20 mouse cellular contexts compared by ENCODE assay signal in the genomic region with DNA sequence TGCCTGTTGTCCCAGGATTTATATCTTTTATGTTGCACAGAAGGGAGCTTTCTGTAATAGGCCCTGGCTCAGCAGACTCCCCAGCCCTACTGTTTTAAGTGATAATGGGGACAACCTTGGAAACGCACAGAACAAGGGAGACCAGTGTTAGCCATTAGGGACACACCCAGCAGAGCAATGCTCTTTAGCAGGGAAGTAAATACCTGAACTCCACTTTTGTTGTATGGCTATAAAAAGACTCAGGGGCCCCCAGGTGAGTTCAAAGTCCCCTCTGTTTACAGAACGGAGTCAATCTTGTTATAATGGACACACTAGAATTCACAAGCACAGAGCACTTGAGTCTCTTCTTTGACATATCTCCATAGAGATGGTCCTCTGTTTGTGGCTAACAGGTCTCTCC. TPM values are rescaled to one million over a fixed set of nuclear protein-coding genes. Genes with fewer than 3 reads are reported as not detected.
A peak's percentile ranks its signal among the peaks of the same experiment; 100 is the strongest.
DNase-seq lines count a peak whose midpoint lies in the region; ATAC-seq and TF ChIP-seq lines count a peak whose summit lies in the region.
"Had no signal": no experiment of that assay in that cellular context is flagged by ENCODE, and none has a peak within 500 bp of the region (broad histone marks: within the 10 kb centered on the region; RNA-seq: fewer than 3 reads in every experiment).

No protein-coding gene starts in this region.

- in situ Hi-C loops in ES-E14 (cut with MboI; ENCODE audit: low sequenced_read_pairs in 2 of 2, unreplicated experiment in 2 of 2) = no loop called here

- peak; percentile 74 for ATAC-seq in intestine, embryonic 14.5 days (replicated peaks; ENCODE audit: low FRiP score, low TSS enrichment, low read depth)
- peak; percentile 70 for ATAC-seq in stomach, embryonic 14.5 days (ENCODE audit: insufficient number of reproducible peaks, insufficient read depth, low FRiP score, low read depth)
- ATAC-seq in hindbrain, embryonic 11.5 days (ENCODE audit: low FRiP score) = no peak
- ATAC-seq in cerebellum, adult (ENCODE audit: insufficient number of reproducible peaks, low FRiP score, low TSS enrichment) = no peak
- no peak for ATAC-seq in forebrain, embryonic 14.5 days
- ATAC-seq: forebrain, embryonic 16.5 days; hindbrain, embryonic 16.5 days had no signal

- DNase-seq in ES-CJ7 (ENCODE audit: low read depth, low spot score) (peak; percentile 75), ES-E14 (ENCODE audit: low read depth, low spot score) (peak; percentile 61)
- no peak for DNase-seq in intestine, embryonic 14.5 days (ENCODE audit: low spot score)
- no peak for DNase-seq in hindbrain, embryonic 11.5 days (ENCODE audit: low spot score)
- no peak for DNase-seq in forebrain, embryonic 14.5 days (ENCODE audit: low spot score)
- no peak for DNase-seq in right cerebral cortex, postnatal 25 days
- DNase-seq: adrenal gland, adult 8-10 months; adrenal gland, postnatal 36 days; cerebellum, adult 11 months; cerebellum, adult 9-10 months; cerebellum, postnatal 25 days; gastrocnemius, postnatal 25 days; heart, postnatal 36 days had no signal

- no peak overlapping the region for H3K4me2 ChIP-seq in intestine, embryonic 14.5 days (ENCODE audit: low read length)
- no peak overlapping the region for H3K4me2 ChIP-seq in stomach, embryonic 14.5 days (replicated peaks; ENCODE audit: low read depth, low read length)
- no peak overlapping the region for H3K4me2 ChIP-seq in hindbrain, embryonic 11.5 days (replicated peaks; ENCODE audit: low read depth, low read length)
- H3K4me2 ChIP-seq in forebrain, embryonic 14.5 days (ENCODE audit: low read length) = no peak overlapping the region
- H3K4me2 ChIP-seq: embryonic facial prominence, embryonic 12.5 days; heart, embryonic 12.5 days; hindbrain, embryonic 12.5 days had no signal

- no peak overlapping the region for H3K4me3 ChIP-seq in ES-E14 (ENCODE audit: insufficient read depth in 1 of 2, low read depth in 1 of 2, low read length in 2 of 2, poor library complexity in 1 of 2, severe bottlenecking in 1 of 2)
- H3K4me3 ChIP-seq in intestine, embryonic 14.5 days (ENCODE audit: low read depth, low read length) = no peak overlapping the region
- no peak overlapping the region for H3K4me3 ChIP-seq in stomach, embryonic 14.5 days (ENCODE audit: low read depth, low read length)
- H3K4me3 ChIP-seq in hindbrain, embryonic 11.5 days (ENCODE audit: low read depth, low read length) = no peak overlapping the region
- H3K4me3 ChIP-seq in forebrain, embryonic 14.5 days (ENCODE audit: low read depth, low read length) = no peak overlapping the region
- H3K4me3 ChIP-seq: embryonic facial prominence, embryonic 12.5 days; heart, embryonic 12.5 days; hindbrain, embryonic 12.5 days had no signal

- no peak overlapping the region for H3K27ac ChIP-seq in ES-E14 (ENCODE audit: insufficient read depth, low read depth, low read length, poor library complexity, severe bottlenecking)
- H3K27ac ChIP-seq in intestine, embryonic 14.5 days (ENCODE audit: low read depth) = peak overlapping the region; percentile 64
- no peak overlapping the region; the same call in 1 of the 2 replicates for H3K27ac ChIP-seq in stomach, embryonic 14.5 days (ENCODE audit: low read length)
- no peak overlapping the region for H3K27ac ChIP-seq in hindbrain, embryonic 11.5 days (ENCODE audit: low read depth, low read length)
- no peak overlapping the region for H3K27ac ChIP-seq in forebrain, embryonic 14.5 days (ENCODE audit: low read depth, low read length)
- H3K27ac ChIP-seq: embryonic facial prominence, embryonic 12.5 days; hindbrain, embryonic 12.5 days had no signal

- H3K36me3 ChIP-seq in ES-E14 (ENCODE audit: control insufficient read depth, insufficient read depth, low read length, poor library complexity, severe bottlenecking) = no peaks in the 10 kb centered on the region
- H3K36me3 ChIP-seq in intestine, embryonic 14.5 days (ENCODE audit: control insufficient read depth, insufficient read depth, low read length) = no peaks in the 10 kb centered on the region
- no peaks in the 10 kb centered on the region for H3K36me3 ChIP-seq in stomach, embryonic 14.5 days (ENCODE audit: control insufficient read depth, insufficient read depth, low read length)
- H3K36me3 ChIP-seq in hindbrain, embryonic 11.5 days (ENCODE audit: control insufficient read depth, insufficient read depth, low read length) = no peaks in the 10 kb centered on the region
- H3K36me3 ChIP-seq in forebrain, embryonic 14.5 days (ENCODE audit: control insufficient read depth, insufficient read depth, low read length) = no peaks in the 10 kb centered on the region
- H3K36me3 ChIP-seq: embryonic facial prominence, embryonic 12.5 days; heart, embryonic 12.5 days; hindbrain, embryonic 12.5 days had no signal

- H3K4me1 ChIP-seq in ES-E14 (ENCODE audit: control insufficient read depth in 2 of 2, insufficient read depth in 2 of 2, low read length in 2 of 2, poor library complexity in 1 of 2) = peaks cover 3 to 10% of the 10 kb centered on the region in 2 experiments; a peak in 2 of 4 replicates
- peaks cover 19% of the 10 kb centered on the region for H3K4me1 ChIP-seq in intestine, embryonic 14.5 days (replicated peaks; ENCODE audit: control insufficient read depth, insufficient read depth, low read length)
- H3K4me1 ChIP-seq in stomach, embryonic 14.5 days (ENCODE audit: control insufficient read depth, insufficient read depth, low read length) = peaks cover 16% of the 10 kb centered on the region
- no peaks in the 10 kb centered on the region; the same call in 1 of the 2 replicates for H3K4me1 ChIP-seq in hindbrain, embryonic 11.5 days (replicated peaks; ENCODE audit: control insufficient read depth, insufficient read depth, low read length)
- H3K4me1 ChIP-seq in forebrain, embryonic 14.5 days (ENCODE audit: control insufficient read depth, insufficient read depth, low read length) = no peaks in the 10 kb centered on the region; the same call in 1 of the 2 replicates

- no peak overlapping the region for H3K9ac ChIP-seq in ES-E14 (ENCODE audit: insufficient read depth, low read depth, low read length, poor library complexity, severe bottlenecking)
- no peak overlapping the region for H3K9ac ChIP-seq in intestine, embryonic 14.5 days (ENCODE audit: low read length)
- H3K9ac ChIP-seq in stomach, embryonic 14.5 days (replicated peaks; ENCODE audit: low read depth, low read length) = no peak overlapping the region
- no peak overlapping the region for H3K9ac ChIP-seq in hindbrain, embryonic 11.5 days (ENCODE audit: low read depth, low read length)
- H3K9ac ChIP-seq in forebrain, embryonic 14.5 days (ENCODE audit: low read length) = no peak overlapping the region
- H3K9ac ChIP-seq: embryonic facial prominence, embryonic 12.5 days; heart, embryonic 12.5 days; hindbrain, embryonic 12.5 days had no signal

- H3K27me3 ChIP-seq in intestine, embryonic 14.5 days (replicated peaks; ENCODE audit: control insufficient read depth, insufficient read depth, low read length) = no peaks in the 10 kb centered on the region
- H3K27me3 ChIP-seq in stomach, embryonic 14.5 days (ENCODE audit: control insufficient read depth, insufficient read depth, low read length) = no peaks in the 10 kb centered on the region
- no peaks in the 10 kb centered on the region for H3K27me3 ChIP-seq in hindbrain, embryonic 11.5 days (ENCODE audit: control insufficient read depth, insufficient read depth, low read length)
- no peaks in the 10 kb centered on the region for H3K27me3 ChIP-seq in forebrain, embryonic 14.5 days (replicated peaks; ENCODE audit: control insufficient read depth, insufficient read depth, low read length)
- H3K27me3 ChIP-seq: embryonic facial prominence, embryonic 12.5 days; hindbrain, embryonic 12.5 days had no signal

- WGBS in intestine, embryonic 14.5 days = 45% methylated on average over 2 of the region's 2 CpGs
- WGBS in stomach, embryonic 14.5 days = 51% methylated on average over 2 of the region's 2 CpGs
- WGBS in hindbrain, embryonic 11.5 days = 60% methylated on average over 2 of the region's 2 CpGs
- WGBS in forebrain, embryonic 14.5 days = 31% methylated on average over 2 of the region's 2 CpGs

- H3K9me3 ChIP-seq in ES-E14 (ENCODE audit: control insufficient read depth, insufficient read depth, low read depth, low read length) = no peaks in the 10 kb centered on the region
- H3K9me3 ChIP-seq in intestine, embryonic 14.5 days (ENCODE audit: control insufficient read depth, low read length) = no peaks in the 10 kb centered on the region
- H3K9me3 ChIP-seq in stomach, embryonic 14.5 days (ENCODE audit: control insufficient read depth, low read depth, low read length) = no peaks in the 10 kb centered on the region
- no peaks in the 10 kb centered on the region for H3K9me3 ChIP-seq in hindbrain, embryonic 11.5 days (ENCODE audit: control insufficient read depth, low read length)
- no peaks in the 10 kb centered on the region for H3K9me3 ChIP-seq in forebrain, embryonic 14.5 days (replicated peaks; ENCODE audit: control insufficient read depth, low read length)
- H3K9me3 ChIP-seq: embryonic facial prominence, embryonic 12.5 days; heart, embryonic 12.5 days; hindbrain, embryonic 12.5 days had no signal

TF ChIP-seq in ES-E14, 5 proteins besides CTCF, POLR2A, EP300 and RAD21:
- TF ChIP-seq HCFC1 (IDR thresholded peaks at IDR 0.05; ENCODE audit: borderline replicate concordance, insufficient read depth, low read length) (no peak), MAFK (IDR thresholded peaks at IDR 0.05; ENCODE audit: insufficient read depth, low read depth, low read length) (no peak), CHD2 (IDR thresholded peaks at IDR 0.05; ENCODE audit: low read depth, low read length) (no peak), ZNF384 (IDR thresholded peaks at IDR 0.05; ENCODE audit: low read depth, low read length) (no peak), ZC3H11A (IDR thresholded peaks at IDR 0.05; ENCODE audit: borderline replicate concordance, low read depth, low read length) (no peak)

RNA-seq across cellular contexts. Expression of a gene that starts 28.5 kb away (rescaled TPM):
- 3.1 and 4.4 TPM in 2 replicates for total RNA-seq in ES-E14 (2012; rRNA removed)
- polyA plus RNA-seq in intestine, embryonic 14.5 days (2014; fragmentation: Nextera tagmentation; extraction: Ambion mirVana) = 56.5 and 59.7 TPM in 2 replicates
- polyA plus RNA-seq in stomach, embryonic 14.5 days (2014; fragmentation: Nextera tagmentation; extraction: Ambion mirVana) = 31.0 and 33.3 TPM in 2 replicates
- polyA plus RNA-seq in hindbrain, embryonic 11.5 days (2014; fragmentation: Nextera tagmentation; extraction: Ambion mirVana) = 22.6 and 24.5 TPM in 2 replicates
- 25.0 and 27.7 TPM in 2 replicates for polyA plus RNA-seq in forebrain, embryonic 14.5 days (2014; fragmentation: Nextera tagmentation; extraction: Ambion mirVana)

Comparison
In these comparisons a context has a peak if more than half of its experiments do, and no peak if none do; other contexts are left out.
1. DNase-seq: peak in ES-CJ7 (single experiment) and ES-E14 (single experiment); none in intestine, embryonic 14.5 days (single experiment), hindbrain, embryonic 11.5 days (single experiment), forebrain, embryonic 14.5 days (single experiment) and right cerebral cortex, postnatal 25 days (single experiment).
2. ATAC-seq: peak in intestine, embryonic 14.5 days (single experiment) and stomach, embryonic 14.5 days (single experiment); none in hindbrain, embryonic 11.5 days (single experiment), cerebellum, adult (single experiment) and forebrain, embryonic 14.5 days (single experiment).